Mouse (Mus musculus) c-Kit-negative CD71-positive TER-119-positive erythroid progenitor cells, embryonic 14.5 days (primary cell): ENCODE measurements at regions not wholly inside any gene's neighbourhood (a gene's known extent, or its start where the extent isn't known, plus 50 kb on each side); places are given as distances from the start of the nearest gene placed in this dataset.

Experiments used
- DNase-seq: peaks from one replicate; pipeline ENCODE4 v3.0.0-alpha.2; 2013; ENCODE audit warnings: low read depth, low spot score

DNA sequence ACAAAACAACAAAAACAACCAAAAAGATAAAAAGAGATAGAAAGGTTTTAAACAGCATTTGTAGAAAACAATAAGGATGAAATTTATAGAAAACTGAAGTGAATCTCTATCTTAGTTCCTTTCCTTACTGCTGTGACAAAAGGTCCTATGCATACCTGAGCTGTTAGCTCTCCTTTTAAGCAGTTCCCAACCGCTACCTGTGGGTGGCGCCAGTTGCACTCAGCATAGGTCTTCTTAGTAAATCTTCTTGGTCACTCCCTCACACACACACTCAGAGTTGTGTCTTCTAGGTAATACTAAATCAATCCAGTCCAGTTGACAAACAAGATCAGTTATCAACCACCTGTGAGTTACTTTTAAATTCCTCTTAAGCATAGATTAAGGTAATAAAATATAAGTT is 355.5 kb upstream of the Prkcq start:
- no peak for DNase-seq

DNA sequence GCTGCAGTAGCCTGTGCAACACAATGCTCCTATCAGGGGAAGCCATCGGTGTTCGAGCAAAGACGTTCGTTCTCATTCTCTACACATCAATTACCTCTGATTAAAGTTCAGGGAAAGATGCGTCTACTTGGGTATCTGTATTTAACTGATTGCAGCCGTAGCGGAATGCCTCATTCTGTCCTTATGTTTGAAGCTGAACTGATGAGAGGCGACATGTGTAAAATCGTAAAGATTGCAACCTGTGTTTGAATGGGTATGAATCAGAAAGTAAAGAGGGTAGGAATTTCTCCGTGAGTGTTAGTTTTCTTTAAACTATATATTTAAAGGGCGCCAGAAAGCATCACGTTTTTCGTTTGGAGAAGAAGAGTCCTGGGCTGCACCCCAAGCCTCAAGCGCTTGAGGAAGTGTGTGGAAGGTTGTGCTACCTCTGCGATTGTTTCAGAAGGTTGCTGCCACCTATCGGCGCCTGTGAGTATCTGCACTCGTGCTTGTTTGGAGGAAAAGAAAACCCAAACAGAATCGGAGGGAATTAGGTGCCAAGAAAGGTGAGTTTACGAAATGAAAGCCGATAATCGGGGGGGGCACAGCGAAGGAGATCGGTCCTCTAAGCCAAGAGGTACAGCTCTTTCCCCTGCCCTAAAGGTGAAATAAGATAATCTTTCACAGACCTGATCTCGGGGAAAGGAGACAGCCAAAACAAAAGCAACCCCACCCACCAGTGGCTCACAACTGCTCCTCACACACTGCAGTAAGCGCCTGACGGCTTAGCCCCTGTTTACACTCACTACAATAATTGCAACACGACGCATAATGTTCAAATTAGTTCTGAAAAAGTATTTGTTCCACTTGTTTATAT is 346.4 kb upstream of the Prkcq start:
- no peak for DNase-seq

DNA sequence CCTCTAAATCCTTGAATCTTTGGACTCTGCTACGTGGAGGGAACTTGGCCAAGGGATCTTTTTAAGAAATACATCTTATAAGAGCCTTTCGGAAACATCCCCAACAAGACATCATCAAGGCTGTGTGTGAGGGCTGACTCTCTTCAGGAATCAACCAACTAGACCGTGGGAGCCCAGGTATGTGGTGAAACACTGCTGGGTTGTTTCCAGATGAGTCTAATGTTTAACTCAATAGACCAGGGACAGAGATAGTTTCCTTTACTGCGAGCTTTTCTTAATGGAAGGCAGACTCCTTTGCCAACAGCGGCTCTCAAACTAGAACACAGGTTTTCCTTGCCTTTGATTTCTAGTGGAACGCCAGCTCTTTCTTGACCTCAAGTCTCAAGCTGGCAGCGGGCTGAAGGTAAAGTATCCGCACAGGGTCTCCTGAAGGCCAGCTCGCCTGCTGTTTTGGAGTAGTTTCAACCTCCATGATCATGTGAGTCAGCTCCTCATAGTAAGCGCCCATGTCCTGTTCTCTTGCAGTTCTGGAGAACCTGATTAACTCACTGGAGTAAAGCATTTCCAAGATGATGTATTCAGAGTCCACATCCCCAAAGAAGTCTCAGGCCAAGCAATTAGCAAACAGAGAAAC is 345.7 kb upstream of the Prkcq start:
- no peak for DNase-seq

DNA sequence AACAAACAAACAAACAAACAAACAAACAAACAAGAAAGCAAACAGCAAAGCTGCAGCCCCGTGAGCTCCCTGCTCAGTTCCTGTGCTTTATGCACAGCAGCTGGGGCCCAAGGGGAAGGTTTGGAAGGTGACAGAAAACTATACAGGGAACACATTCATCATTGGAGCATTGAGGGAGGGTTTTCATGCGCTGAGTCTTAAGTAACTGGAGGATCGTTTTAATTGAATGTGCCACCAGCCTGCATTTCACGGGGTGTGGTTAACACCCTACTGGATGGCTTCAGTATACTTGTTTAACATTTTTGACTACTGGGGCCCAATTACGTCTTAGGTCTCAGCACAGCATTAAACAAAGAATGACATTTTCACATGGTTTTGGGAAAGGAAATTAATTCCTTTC is 331.9 kb upstream of the Prkcq start:
- DNase-seq: no peak

DNA sequence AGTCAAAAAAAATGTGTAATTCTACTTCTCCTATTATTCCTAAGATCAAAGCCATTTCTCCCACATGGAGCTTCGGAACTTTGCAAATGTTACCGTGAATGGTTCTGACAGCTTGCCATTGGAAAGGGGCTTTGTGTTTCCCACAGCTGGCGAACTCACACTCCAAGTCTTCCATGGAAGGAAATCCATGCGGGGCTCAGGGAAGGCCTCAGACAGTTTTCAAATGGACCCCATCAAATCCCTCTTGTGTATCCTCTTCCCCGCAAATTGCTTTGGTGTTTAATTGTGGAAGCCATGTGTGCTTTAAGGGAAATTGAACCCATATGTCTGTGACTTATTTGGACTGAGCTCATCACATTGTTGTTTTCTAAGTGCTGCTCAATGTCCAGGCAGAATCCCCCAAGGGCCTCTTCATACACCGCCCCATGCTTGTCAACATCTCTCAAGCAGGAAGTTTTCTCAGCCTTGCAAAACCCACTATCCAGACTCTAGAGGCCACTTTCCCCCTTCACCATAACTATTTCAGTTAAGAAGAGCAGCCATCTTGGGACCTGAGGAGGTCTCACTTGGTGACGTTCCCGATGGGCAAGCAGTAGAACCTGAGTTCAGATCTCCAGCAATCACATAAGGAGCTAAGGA is 310.1 kb upstream of the Prkcq start:
- DNase-seq: no peak

DNA sequence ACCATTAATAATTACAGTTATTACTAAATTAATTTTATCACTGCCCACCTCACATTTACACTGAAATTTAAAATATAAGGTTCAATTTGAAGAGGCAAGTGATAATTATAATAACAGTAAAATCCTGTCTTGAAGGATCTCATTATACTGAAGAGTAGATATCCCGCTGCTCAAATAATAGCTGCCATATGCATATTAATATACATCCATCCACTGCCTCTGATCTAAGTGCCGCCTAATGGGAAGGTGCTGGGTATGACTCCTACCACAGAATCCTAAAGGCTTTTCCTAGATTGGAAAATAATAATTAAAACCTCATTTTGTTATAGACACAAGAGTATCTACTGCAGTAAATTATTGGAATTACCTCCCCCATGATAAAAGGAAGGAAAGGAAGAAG is 307.5 kb upstream of the Prkcq start:
- no peak for DNase-seq

DNA sequence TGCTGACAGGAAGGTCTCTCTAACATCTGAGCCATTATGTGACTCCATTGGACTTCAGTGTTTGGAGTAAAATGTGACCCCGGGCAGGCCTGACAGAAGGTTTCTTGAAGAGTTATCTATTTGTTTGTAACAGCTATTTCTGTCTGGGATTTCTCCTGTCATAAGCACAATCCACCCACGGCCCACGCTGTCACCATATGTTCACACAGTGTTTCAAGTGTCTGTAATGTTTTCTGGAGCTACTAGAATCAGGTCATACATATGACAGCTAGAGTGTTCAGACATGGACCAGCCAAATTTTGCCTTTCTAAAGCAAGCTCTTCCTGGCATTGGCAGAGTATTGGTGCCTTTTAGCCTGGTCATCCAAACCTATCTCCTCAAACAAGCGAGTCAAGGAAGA is 297.6 kb upstream of the Prkcq start:
- no peak for DNase-seq

DNA sequence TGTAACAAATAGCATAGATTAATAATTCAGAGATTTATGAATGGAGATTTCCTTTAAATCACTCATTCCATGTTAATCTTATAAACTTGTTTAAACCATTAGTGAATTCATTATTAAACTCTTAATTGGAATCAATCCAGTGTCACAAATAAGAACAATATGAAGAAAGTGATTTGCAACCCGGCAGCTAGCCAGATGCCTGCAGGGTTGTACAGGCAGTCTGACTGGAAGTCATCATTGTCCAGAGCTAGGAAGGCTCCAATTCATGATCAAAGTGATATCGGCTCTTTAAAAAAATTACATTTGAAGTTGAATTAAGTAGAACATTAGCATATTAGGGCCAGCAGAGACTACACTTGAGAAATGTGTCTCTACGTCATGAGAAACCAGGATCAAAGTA is 270.0 kb upstream of the Prkcq start:
- no peak for DNase-seq

DNA sequence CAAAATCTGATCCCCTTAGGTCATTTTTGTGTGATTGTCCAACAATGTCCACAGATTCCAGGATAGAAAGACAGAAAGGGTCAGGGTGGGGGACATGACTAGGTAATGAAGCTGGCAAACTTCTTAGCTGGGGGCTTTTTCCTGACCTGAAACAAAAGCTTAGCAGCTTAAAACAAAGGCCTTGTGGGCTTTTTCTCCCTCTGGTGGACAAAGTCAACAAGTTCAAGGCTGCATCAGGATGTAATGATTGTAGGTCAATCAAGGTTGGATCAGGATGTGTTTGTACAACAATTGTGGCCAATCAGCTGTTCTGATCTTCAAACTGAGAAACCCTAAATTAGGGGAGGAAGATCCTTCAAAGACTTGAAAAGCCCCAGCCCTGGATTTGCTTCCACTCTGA is 252.0 kb upstream of the Prkcq start:
- DNase-seq: no peak

DNA sequence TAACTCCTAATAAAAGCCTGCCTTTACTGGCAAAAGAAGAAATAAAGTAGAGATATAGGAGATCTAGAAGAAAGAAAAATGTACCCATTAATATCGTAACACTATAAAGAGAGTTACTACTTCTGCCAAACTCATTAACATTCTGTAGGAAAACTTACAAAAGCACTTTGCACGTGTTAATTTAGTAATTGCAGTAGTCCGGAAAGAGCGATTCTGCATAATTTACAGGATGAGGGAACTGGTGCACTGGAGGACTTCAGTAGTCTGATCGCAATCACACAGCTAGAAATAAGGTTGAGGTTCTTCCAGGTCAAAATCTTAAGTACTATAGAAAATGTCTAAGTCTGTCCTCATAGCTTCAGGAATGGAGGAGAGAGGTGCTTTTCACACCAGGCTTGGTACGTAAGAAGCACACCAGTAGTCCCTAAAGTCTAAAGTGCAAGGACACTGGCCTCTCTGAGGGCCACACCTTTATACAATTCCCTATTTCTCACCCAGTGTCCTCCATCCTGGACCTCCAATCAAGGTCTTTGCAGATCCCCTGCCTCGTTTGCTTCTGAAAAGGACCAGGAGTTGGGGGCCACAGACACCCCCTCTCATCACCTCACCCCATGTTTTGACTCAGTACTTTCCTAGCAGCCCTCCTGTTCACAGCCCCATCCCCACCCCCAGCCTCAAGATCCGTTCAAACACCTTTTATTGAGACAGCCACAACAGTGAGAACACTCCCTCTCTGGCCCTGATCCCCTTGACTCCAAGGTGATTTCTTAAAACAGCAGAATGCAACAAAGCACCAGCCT is 251.0 kb upstream of the Prkcq start:
- DNase-seq: no peak

DNA sequence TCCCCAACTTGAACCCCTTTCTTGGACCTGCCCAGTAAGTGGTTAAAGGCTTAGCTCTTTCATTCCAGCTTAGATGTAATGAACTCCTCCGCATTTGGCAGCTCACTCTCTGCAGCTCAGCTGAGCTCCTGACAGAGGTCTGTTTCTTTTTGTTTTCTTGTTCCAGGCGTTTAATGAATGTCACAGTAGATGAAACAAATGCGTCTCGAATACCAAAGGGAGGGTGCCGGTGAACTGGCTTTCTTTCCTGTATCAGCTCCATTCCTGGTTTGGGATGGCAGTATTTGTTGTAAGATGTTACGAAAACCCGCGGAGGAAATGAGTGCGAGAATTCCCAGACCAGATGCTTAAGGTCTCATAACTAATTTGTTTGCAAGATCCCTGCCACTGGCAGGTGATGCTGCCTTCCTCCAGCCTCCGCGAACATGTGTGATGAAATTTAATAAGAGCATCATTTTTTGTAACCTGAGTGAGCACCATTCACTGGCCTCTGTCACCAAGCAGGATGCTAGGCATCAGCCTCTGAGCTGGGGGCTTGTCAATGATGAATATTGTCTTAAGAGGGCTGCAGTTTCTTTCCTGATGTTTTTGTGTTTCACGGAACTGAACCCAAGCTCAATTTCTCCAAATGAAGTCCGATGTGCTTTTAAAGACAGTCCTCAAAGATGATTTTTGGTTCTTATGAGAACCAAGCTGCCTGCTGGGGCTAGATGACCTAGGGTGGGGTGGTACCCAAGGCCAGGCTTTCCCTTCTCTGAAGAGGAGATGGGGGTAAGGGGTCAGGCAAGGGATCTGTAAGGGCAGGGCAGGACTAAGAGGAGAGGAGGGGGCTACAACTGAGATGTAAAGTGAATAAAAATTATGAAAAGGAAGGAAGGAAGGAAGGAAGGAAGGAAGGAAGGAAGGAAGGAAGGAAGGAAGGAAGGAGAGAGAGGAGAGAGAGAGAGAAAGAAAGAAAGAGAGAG is 250.1 kb upstream of the Prkcq start:
- DNase-seq: no peak

DNA sequence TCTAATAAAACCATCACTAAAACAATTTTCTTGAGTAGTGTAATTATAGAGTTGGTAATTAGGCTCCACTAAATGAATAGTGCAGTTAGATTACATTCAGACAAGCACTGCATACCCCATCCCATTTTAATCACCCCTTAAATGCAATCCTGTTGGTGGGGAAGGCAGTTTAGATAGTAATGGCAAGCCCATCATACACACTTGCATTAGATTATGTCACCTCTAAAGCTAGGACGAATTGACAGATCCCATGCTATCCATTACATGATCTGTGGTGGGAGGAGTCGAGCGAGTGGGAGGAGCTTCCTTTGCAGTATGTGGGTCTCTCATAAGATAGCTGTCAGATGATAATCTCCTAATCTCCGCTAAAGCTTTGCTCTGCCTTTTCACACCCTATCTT is 247.9 kb upstream of the Prkcq start:
- no peak for DNase-seq

DNA sequence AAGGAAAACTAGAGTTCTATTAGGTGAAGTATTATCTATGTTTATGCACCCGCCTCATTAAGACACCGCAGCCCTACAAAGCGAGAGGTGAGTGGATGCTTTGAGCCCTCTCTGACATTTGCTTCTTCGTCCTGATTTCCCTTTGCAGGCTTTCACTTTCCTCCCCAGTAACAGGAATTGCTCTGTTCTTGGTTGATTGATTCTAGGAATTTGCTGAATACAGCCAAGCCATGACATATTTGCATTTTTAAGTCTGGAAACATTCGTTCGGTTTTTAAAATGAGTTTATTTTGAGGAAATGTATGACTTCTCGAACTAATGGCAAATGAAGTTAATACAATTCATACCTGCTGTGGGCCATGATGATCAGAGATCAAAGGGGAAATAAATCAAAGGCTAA is 246.5 kb upstream of the Prkcq start:
- DNase-seq: no peak

DNA sequence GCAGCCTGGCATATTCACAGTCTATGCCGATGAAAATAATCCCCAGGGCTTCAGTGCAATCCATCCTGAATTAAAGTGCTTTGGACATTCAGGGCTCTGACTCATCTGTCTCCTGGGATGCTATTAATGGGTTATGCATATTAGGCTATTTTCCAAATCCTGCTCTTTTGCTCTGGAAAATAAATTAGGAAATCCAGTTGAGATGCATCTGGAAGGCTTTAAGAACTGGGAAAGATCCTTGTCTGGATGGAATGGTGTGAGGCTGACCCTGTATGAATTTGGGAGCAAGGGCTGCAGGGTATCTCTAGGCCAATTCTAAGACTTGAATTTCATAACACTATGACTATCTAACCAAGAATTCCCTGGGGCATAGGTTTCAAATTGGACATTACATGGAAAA is 234.5 kb upstream of the Prkcq start:
- no peak for DNase-seq

DNA sequence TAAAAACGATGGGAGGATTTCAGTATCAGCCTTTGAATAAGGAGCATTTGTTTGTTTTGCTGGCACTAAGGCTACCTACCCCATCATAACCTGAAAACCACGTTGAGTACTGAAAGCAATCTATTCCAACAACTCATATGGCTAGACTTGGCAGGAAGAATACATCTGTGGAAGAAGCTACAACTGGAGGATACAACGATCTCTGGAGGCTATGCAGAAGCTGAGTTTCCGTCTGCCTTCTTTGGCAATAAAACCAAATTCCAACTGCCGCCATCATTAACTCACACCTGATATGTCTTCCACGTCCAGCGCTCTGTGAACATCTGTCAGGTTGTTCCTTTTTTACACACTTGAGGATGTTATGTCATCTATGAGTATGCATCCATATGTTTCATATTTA is 206.7 kb upstream of the Prkcq start:
- no peak for DNase-seq

DNA sequence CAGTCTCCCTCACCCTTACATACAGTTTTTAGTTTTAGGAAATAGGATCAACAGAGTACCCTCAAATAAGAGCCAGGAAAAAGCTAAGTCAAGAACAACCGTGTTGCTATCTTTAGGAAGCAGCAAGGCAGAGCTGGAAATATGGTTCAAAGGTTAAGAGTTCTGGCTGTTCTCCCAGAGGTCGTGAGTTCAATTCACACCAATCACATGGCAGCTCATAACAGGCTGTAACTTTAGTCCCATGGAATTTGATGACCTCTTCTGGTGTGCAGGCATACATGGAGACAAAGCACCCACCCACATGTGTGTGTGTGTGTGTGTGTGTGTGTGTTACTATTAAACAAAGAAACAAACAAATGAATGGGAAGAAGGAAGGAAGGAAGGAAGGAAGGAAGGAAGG is 205.0 kb upstream of the Prkcq start:
- DNase-seq: no peak

DNA sequence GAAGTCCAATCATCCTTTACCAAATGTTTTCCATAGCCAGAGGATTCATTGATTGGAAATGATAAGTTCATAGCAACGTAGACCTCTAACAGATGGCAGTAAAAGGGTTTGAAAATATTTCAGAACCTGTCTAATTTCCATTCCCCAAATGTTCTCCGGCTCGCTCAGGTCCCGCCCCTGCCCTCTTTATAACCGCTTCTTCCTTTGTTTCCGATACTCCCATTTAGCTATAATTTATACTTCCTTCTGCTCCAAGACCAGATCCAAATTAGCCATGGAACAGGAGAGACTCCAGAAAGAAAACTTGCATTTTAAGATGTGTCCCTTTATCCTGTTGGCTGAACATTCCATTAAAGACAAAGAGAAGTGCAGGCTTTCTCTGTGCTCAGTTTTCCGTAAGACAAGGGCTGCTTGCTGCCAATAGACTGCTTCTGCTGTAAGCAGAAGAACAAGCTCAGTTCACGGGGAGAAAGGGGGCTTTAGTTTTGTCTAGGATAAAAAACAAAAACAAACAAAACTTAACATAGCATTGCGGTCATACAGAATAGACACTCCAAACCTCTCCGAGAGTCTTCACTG is 202.7 kb upstream of the Prkcq start:
- DNase-seq: no peak

DNA sequence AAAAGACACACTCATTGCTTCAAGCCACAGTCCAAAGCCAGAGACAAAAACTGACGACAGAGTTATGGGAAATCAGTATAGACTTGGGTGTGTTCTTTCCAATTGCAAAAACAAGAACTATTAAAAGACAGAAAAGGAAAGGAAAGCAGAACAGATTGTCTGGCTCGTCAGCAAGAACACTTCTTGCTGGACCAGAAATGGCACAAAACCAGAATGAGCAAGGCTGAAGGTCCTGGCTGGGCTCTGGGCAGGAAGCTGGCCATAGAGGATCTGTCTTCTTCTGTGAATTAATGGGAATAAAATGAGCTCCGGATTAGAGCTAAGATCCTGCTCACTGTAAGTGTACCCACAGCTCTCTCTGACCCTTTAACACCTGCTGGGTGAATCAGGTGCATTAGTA is 199.9 kb upstream of the Prkcq start:
- no peak for DNase-seq

DNA sequence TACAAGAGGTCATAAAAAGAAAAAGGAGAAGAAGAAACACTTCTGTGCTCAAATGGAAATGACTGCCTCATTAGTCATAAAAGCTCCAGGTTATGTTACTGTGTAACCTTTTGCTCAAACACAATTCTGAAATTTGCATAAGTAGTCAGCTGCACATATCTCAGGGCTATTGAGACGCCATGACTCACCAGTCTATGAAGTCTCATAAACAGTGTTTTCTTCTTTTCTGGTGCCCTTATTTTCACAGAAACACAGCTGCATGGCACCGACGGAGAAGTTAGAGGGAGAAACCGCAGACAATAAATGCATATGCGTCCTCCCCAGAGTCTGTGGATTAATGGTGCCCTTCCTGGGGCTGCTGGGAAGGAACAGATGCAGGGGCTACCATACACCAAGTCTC is 193.1 kb upstream of the Prkcq start:
- no peak for DNase-seq

DNA sequence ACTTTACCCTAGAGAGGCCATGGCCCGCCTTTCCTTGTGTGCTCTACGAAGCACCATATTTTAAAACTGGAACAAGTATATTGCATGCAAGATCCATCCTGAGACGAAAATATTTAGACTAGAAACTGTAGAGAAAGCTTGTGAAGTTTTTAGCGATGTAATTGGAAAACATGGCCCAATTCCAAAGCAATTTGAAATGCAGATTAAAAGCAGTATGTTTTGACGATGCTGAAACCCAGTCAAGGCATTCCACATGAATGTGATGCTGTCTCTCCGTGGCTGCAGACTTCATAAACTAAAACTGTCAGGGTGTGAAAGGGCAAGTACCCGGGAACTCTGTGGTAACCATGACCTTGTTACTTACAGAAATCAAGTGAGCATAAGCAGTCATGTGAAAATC is 185.8 kb upstream of the Prkcq start:
- no peak for DNase-seq
